Mouse (Mus musculus) c-Kit-positive CD71-positive TER-119-positive erythroid progenitor cells, embryonic 14.5 days (primary cell): ENCODE results near the gene Mucl1.
"Not testable (repeated sequence)": the region's sequence is repeated elsewhere in the genome, so short reads cannot be mapped to it uniquely, and the experiment has no call there.

Experiments used
- DNase-seq: peaks from one replicate; pipeline ENCODE4 v3.0.0-alpha.2; 2013; ENCODE audit warnings: low spot score

The Mucl1 gene

GRCm38 (mm10) chr15:103755369-103755768, at the start of gene Mucl1:
TSS of gene Mucl1 (minus strand) at chr15:103755469.
- DNase-seq = no peak

GRCm38 (mm10) chr15:103766836-103767235, 11.6 kb upstream of the Mucl1 start:
- peak; percentile 22 for DNase-seq

- not testable (repeated sequence) for DNase-seq
Observed at GRCm38 (mm10) chr15:103716861-103717260, 38.4 kb downstream of the Mucl1 start.
